Mouse (Mus musculus): ENCODE data around the gene Lpp.

DNA sequence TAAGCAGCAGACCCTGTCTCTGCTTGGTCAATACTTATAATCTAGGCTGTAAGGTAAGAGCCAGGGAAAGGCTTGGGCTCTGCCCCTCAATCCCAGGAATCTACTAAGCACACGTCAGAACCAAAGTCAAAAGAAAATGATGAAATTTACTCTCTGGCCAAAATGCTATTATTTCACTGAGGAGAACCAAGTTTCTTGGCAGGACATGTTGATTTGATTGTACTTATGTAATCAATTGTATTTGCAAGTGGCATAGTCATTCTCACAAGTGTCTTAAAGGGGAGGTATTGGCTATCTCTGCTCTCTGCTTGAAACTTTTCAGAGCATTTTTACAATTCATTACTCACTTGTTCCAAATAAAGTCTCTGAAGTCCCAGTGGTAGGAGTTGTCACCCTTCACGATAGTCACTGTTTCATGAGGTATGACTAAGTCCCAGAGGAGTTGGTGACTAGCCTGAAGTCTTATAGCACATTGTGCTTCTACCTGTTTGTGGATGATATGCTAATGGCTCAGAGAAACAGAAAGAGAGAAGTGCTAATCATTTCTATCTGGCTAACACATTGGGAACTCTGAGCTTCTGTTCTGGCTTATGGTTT lies 435.0 kb downstream of the Lpp start:
- TF ChIP-seq GATA1 (IDR thresholded peaks at IDR 0.05; ENCODE audit: borderline replicate concordance, low read length): no peak
- TF ChIP-seq FLI1 (IDR thresholded peaks at IDR 0.05; ENCODE audit: low read length): no peak

Measured in megakaryocyte, embryonic 14.5 days (primary cell).